Mouse (Mus musculus) hindbrain, postnatal 0 days (tissue): ENCODE measurements around the gene Olfr819. TPM values are rescaled to one million over a fixed set of nuclear protein-coding genes. Genes with fewer than 3 reads are reported as not detected.
A peak's percentile ranks its signal among the peaks of the same experiment; 100 is the strongest.
"Not testable (repeated sequence)": the region's sequence is repeated elsewhere in the genome, so short reads cannot be mapped to it uniquely, and the experiment has no call there.

Experiments used
- ATAC-seq: fragments of 200-750 bp; cut with Nextera tagmentation; 2 replicates; pipeline ENCODE4 v1.8.0; 2017; ENCODE audit warnings: mild to moderate bottlenecking, moderate TSS enrichment, moderate library complexity
- DNase-seq: peaks from one replicate; pipeline ENCODE4 v3.0.0-alpha.2; 2015; ENCODE audit warnings: low spot score
- H3K27ac ChIP-seq: fragments of 300-500 bp; sonication (generic); 2 replicates; pipeline ENCODE4 v1.5.1; 2014; ENCODE audit warnings: mild to moderate bottlenecking
- H3K27me3 ChIP-seq: fragments of 300-500 bp; sonication (generic); 2 replicates; pipeline ENCODE4 v1.6.1; 2014; ENCODE audit warnings: low read length, mixed read lengths; ENCODE audit not compliant: insufficient read depth
- H3K36me3 ChIP-seq: fragments of 300-500 bp; sonication (generic); 2 replicates; pipeline ENCODE4 v1.6.1; 2014; ENCODE audit warnings: low read length, mixed read lengths; ENCODE audit not compliant: insufficient read depth
- H3K4me1 ChIP-seq: fragments of 300-500 bp; sonication (generic); 2 replicates; pipeline ENCODE4 v1.6.1; 2014; ENCODE audit warnings: antibody characterized with exemption, low read length, mixed read lengths; ENCODE audit not compliant: insufficient read depth
- H3K4me2 ChIP-seq: fragments of 300-500 bp; sonication (generic); 2 replicates; pipeline ENCODE4 v1.6.1; 2014; ENCODE audit warnings: low read depth, mild to moderate bottlenecking, low read length, moderate library complexity, mixed read lengths
- H3K4me3 ChIP-seq: fragments of 300-500 bp; sonication (generic); 2 replicates; pipeline ENCODE4 v1.5.1; 2014; ENCODE audit warnings: low read length
- H3K9ac ChIP-seq: fragments of 300-500 bp; sonication (generic); replicated peaks from 2 replicates; pipeline ENCODE4 v1.6.1; 2014; ENCODE audit warnings: mild to moderate bottlenecking, low read length, moderate library complexity, mixed read lengths
- H3K9me3 ChIP-seq: fragments of 300-500 bp; sonication (generic); 2 replicates; pipeline ENCODE4 v1.6.1; 2016; ENCODE audit warnings: low read length, mixed read lengths
- CTCF ChIP-seq: IDR thresholded peaks from 2 replicates; pipeline ENCODE4 v1.5.1; 2016; ENCODE audit warnings: antibody characterized with exemption, control low read depth, low read depth
- WGBS: fragments of 180-500 bp; shearing (Covaris S2); extraction: QIAGEN DNeasy Blood & Tissue Kit; methylation state at CpG from one replicate; pipeline ENCODE4 v1.1.7; 2014; 5-methylcytosine and 5-hydroxymethylcytosine counted together
- polyA plus RNA-seq: library from polyadenylated mRNA; unstranded; fragments of >200 nt; fragmentation: Nextera tagmentation; extraction: Ambion mirVana; gene quantifications from 2 replicates; pipeline ENCODE4 v1.2.1, GENCODE M21; 2015
- total RNA-seq: library from RNA; depleted of rRNA; stranded (reverse); fragments of >200 nt; gene quantifications from 2 replicates; pipeline ENCODE4 v1.2.3, GENCODE M21; 2014; rRNA removed

Olfr819 gene
- not detected in 2 replicates for total RNA-seq
- polyA plus RNA-seq, result not detected in 2 replicates

GRCm38 (mm10) chr10:129967166-129967565 is at the start of gene Olfr819:
Gene Olfr819 (minus strand): TSS chr10:129967266.
- H3K9ac ChIP-seq, H3K4me2 ChIP-seq, ATAC-seq, DNase-seq, H3K9me3 ChIP-seq, H3K4me1 ChIP-seq, H3K4me3 ChIP-seq, H3K27me3 ChIP-seq, H3K36me3 ChIP-seq, H3K27ac ChIP-seq: not testable (repeated sequence)
- 69% methylated on average over 2 of the region's 2 CpGs for WGBS

- Histone ChIP-seq H3K36me3 (no peaks in the 10 kb centered on the region), H3K9me3 (no peaks in the 10 kb centered on the region), H3K9ac (no peak within 1 kb of the TSS), H3K27ac (no peak within 1 kb of the TSS), H3K4me3 (no peak within 1 kb of the TSS), H3K4me1 (no peaks in the 10 kb centered on the region), H3K27me3 (no peaks in the 10 kb centered on the region), H3K4me2 (no peak within 1 kb of the TSS)
- ATAC-seq (no peak), DNase-seq (no peak)
- no peak for TF ChIP-seq CTCF
Observed at GRCm38 (mm10) chr10:130012321-130012720, 45.3 kb upstream of the Olfr819 start, which contains the start of gene Olfr820. Gene Olfr820 (plus strand): TSS chr10:130012621.

GRCm38 (mm10) chr10:130005366-130005765 is 38.3 kb upstream of the Olfr819 start:
- WGBS, result 88% methylated on average over 4 of the region's 4 CpGs
- not testable (repeated sequence) for H3K27ac ChIP-seq, ATAC-seq, DNase-seq, H3K4me3 ChIP-seq, H3K4me2 ChIP-seq, H3K9ac ChIP-seq, H3K4me1 ChIP-seq, H3K36me3 ChIP-seq, H3K27me3 ChIP-seq, H3K9me3 ChIP-seq

GRCm38 (mm10) chr10:130004104-130004503 is 37.0 kb upstream of the Olfr819 start:
- not testable (repeated sequence) for H3K36me3 ChIP-seq, ATAC-seq, H3K27me3 ChIP-seq, H3K9ac ChIP-seq, H3K4me1 ChIP-seq, H3K9me3 ChIP-seq, H3K27ac ChIP-seq, DNase-seq, H3K4me2 ChIP-seq, H3K4me3 ChIP-seq
- WGBS, result 84% methylated on average over 4 of the region's 4 CpGs

GRCm38 (mm10) chr10:129984962-129985361 is 17.9 kb upstream of the Olfr819 start, which contains the start of gene Gm10310:
Gene Gm10310 (minus strand): TSS chr10:129985062.
- not testable (repeated sequence) for H3K4me1 ChIP-seq, ATAC-seq, H3K27me3 ChIP-seq, H3K36me3 ChIP-seq, H3K9ac ChIP-seq, H3K9me3 ChIP-seq, H3K27ac ChIP-seq, DNase-seq, H3K4me3 ChIP-seq, H3K4me2 ChIP-seq
- WGBS, result no CpG with 5 or more reads among the region's 1 CpGs

- H3K9ac ChIP-seq, H3K27me3 ChIP-seq, H3K4me1 ChIP-seq, H3K4me3 ChIP-seq, H3K4me2 ChIP-seq, H3K9me3 ChIP-seq, H3K36me3 ChIP-seq, DNase-seq, H3K27ac ChIP-seq: not testable (repeated sequence)
- WGBS, result no CpG with 5 or more reads among the region's 3 CpGs
- 0 out of 2 replicates have a peak, but pooled peaks have one; percentile 27 for ATAC-seq
Observed at GRCm38 (mm10) chr10:129981867-129982266, 14.8 kb upstream of the Olfr819 start.

- H3K4me2 ChIP-seq, ATAC-seq, H3K27me3 ChIP-seq, H3K9ac ChIP-seq, H3K9me3 ChIP-seq, DNase-seq, H3K27ac ChIP-seq, H3K4me3 ChIP-seq, H3K36me3 ChIP-seq, H3K4me1 ChIP-seq: not testable (repeated sequence)
- WGBS, result no CpG with 5 or more reads among the region's 2 CpGs
Observed at GRCm38 (mm10) chr10:129976040-129976439, 9.0 kb upstream of the Olfr819 start, which contains the start of gene Olfr247. Gene Olfr247 (minus strand): TSS chr10:129976140.

- H3K9me3 ChIP-seq, ATAC-seq, H3K4me1 ChIP-seq, H3K4me3 ChIP-seq, H3K36me3 ChIP-seq, H3K27ac ChIP-seq, H3K27me3 ChIP-seq, DNase-seq, H3K9ac ChIP-seq, H3K4me2 ChIP-seq: not testable (repeated sequence)
- WGBS, result no CpG with 5 or more reads among the region's 3 CpGs
Observed at GRCm38 (mm10) chr10:129972994-129973393, 5.9 kb upstream of the Olfr819 start.

- not testable (repeated sequence) for H3K27ac ChIP-seq, H3K4me1 ChIP-seq, H3K4me3 ChIP-seq, H3K9ac ChIP-seq, H3K36me3 ChIP-seq, DNase-seq, ATAC-seq, H3K27me3 ChIP-seq, H3K4me2 ChIP-seq, H3K9me3 ChIP-seq
- 92% methylated on average over 2 of the region's 3 CpGs for WGBS
Observed at GRCm38 (mm10) chr10:129966232-129966631, 834 bp downstream of the Olfr819 start.
